Comparison of ENCODE assay signal across 13 mouse cellular contexts in the genomic region with DNA sequence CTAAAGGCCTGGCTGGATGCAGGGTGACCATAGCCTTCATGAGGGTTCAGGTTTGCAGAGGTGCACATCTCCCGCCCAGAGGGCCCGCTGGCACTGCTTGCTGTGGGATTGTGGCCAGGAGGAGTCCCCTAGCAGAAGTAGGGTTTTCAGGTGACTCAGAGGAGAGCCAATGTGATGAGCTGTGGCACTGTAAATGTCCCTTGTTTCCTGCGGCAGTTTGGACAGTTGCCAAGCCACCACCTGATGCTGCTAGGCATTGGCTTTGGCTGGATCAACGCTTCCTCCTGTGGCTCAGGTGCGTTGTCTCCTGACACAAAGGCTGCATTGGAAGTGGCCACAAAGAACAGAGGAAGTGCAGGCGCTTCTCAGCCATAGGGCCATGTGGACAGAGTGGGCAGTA. TPM values are rescaled to one million over a fixed set of nuclear protein-coding genes. Genes with fewer than 3 reads are reported as not detected.
DNase-seq lines count a peak whose midpoint lies in the region; ATAC-seq and TF ChIP-seq lines count a peak whose summit lies in the region.
"Had no signal": no experiment of that assay in that cellular context is flagged by ENCODE, and none has a peak within 500 bp of the region (broad histone marks: within the 10 kb centered on the region; RNA-seq: fewer than 3 reads in every experiment).

No protein-coding gene starts in this region.

- no peaks in the 10 kb centered on the region for H3K4me1 ChIP-seq in cortical plate, adult 2 months (ENCODE audit: control insufficient read depth, insufficient read depth, low read length)
- peaks cover 31% of the 10 kb centered on the region for H3K4me1 ChIP-seq in small intestine, adult 2 months (ENCODE audit: control insufficient read depth, insufficient read depth, insufficient read length, low read length)

- no peaks in the 10 kb centered on the region for H3K27me3 ChIP-seq in small intestine, adult 2 months (ENCODE audit: control insufficient read depth, insufficient read depth, low read length)

- H3K36me3 ChIP-seq in small intestine, adult 2 months (ENCODE audit: control insufficient read depth, insufficient read depth, low read length), result peaks cover 3% of the 10 kb centered on the region; the same call in 1 of the 2 replicates
- H3K36me3 ChIP-seq: midbrain, embryonic 13.5 days had no signal

- no peak for ATAC-seq in cerebellum, adult (ENCODE audit: insufficient number of reproducible peaks, low FRiP score, low TSS enrichment)
- no peak for ATAC-seq in activated CD4-positive, CD25-positive, alpha-beta regulatory T cell, adult 4 months
- ATAC-seq: inflammation-experienced regulatory T-cells, adult 6 months; midbrain, embryonic 13.5 days had no signal

- TF ChIP-seq POLR2A in cortical plate, adult 2 months (IDR thresholded peaks at IDR 0.05; ENCODE audit: extremely low read depth, insufficient read depth, low read length), result no peak
- TF ChIP-seq POLR2A in small intestine, adult 2 months (IDR thresholded peaks at IDR 0.05; ENCODE audit: low read depth, low read length), result no peak

- WGBS in small intestine, adult 2 months, result 23% methylated on average over 6 of the region's 6 CpGs

- H3K4me3 ChIP-seq in layer of hippocampus, adult 2 months, result no peak overlapping the region
- no peak overlapping the region for H3K4me3 ChIP-seq in cortical plate, adult 2 months (ENCODE audit: insufficient read depth, low read length)
- H3K4me3 ChIP-seq in small intestine, adult 2 months (ENCODE audit: low read depth, low read length), result no peak overlapping the region
- H3K4me3 ChIP-seq: midbrain, embryonic 13.5 days had no signal

- peak; percentile 50 to 54 for DNase-seq in cerebellum, postnatal 10 days
- no peak for DNase-seq in layer of hippocampus, adult 2 months (ENCODE audit: low spot score in 2 of 2)
- DNase-seq in layer of hippocampus, adult 9-10 months (ENCODE audit: low spot score), result no peak
- DNase-seq in c-Kit-positive CD71-positive TER-119-positive erythroid progenitor cells, embryonic 14.5 days (ENCODE audit: low spot score), result no peak
- DNase-seq: heart, postnatal 14 days; lung, postnatal 36 days; thymus, postnatal 14 days had no signal

- no peak for TF ChIP-seq CTCF in layer of hippocampus, adult 2 months (conservative IDR thresholded peaks at IDR 0.05)
- no peak for TF ChIP-seq CTCF in cortical plate, adult 2 months (IDR thresholded peaks at IDR 0.05; ENCODE audit: extremely low read depth, insufficient read depth, low read length)
- no peak for TF ChIP-seq CTCF in small intestine, adult 2 months (IDR thresholded peaks at IDR 0.05; ENCODE audit: extremely low read depth, insufficient read length, insufficient replicate concordance, low read depth, low read length)

- peak overlapping the region; percentile 69 for H3K27ac ChIP-seq in layer of hippocampus, adult 2 months
- peak overlapping the region; percentile 92; the same call in 1 of the 2 replicates for H3K27ac ChIP-seq in cortical plate, adult 2 months (ENCODE audit: insufficient read depth, low read length)
- H3K27ac ChIP-seq in small intestine, adult 2 months (ENCODE audit: insufficient read depth, low read depth, low read length), result peak overlapping the region; percentile 24
- H3K27ac ChIP-seq: midbrain, embryonic 13.5 days had no signal

RNA-seq across cellular contexts. Expression of gene Rhpn2, which starts 7.3 kb away (rescaled TPM):
- 1 to 10 TPM; 4.3 to 5.9 TPM for total RNA-seq in layer of hippocampus, adult 2 months (2021)
- polyA plus RNA-seq in cortical plate, adult 2 months (2012; rRNA removed), result 5.6 and 5.8 TPM in 2 replicates
- 14.6 and 46.0 TPM in 2 replicates for polyA plus RNA-seq in small intestine, adult 2 months (2012; rRNA removed)
- polyA plus RNA-seq in activated CD4-positive, CD25-positive, alpha-beta regulatory T cell, adult 4 months (2017; shearing (Covaris generic)), result under 1 TPM; 0.29 to 0.36 TPM

RNA-seq across cellular contexts. Expression of gene Gpatch1, which starts 23.0 kb away (rescaled TPM):
- total RNA-seq in layer of hippocampus, adult 2 months (2021), result 10 to 100 TPM; 27.5 to 29.4 TPM
- 21.7 and 24.1 TPM in 2 replicates for polyA plus RNA-seq in cortical plate, adult 2 months (2012; rRNA removed)
- polyA plus RNA-seq in small intestine, adult 2 months (2012; rRNA removed), result 0.89 and 2.2 TPM in 2 replicates
- 10 to 100 TPM; 20.9 to 25.5 TPM for polyA plus RNA-seq in activated CD4-positive, CD25-positive, alpha-beta regulatory T cell, adult 4 months (2017; shearing (Covaris generic))

RNA-seq across cellular contexts. Expression of gene Faap24, which starts 55.4 kb away (rescaled TPM):
- 1 to 10 TPM; 5.6 to 6.1 TPM for total RNA-seq in layer of hippocampus, adult 2 months (2021)
- 5.7 and 6.3 TPM in 2 replicates for polyA plus RNA-seq in cortical plate, adult 2 months (2012; rRNA removed)
- polyA plus RNA-seq in small intestine, adult 2 months (2012; rRNA removed), result 1.8 and 3.9 TPM in 2 replicates
- 10 to 100 TPM; 28.4 to 33.7 TPM for polyA plus RNA-seq in activated CD4-positive, CD25-positive, alpha-beta regulatory T cell, adult 4 months (2017; shearing (Covaris generic))

RNA-seq across cellular contexts. Expression of gene Cep89, which starts 55.6 kb away (rescaled TPM):
- 10 to 100 TPM; 18.6 to 22.1 TPM for total RNA-seq in layer of hippocampus, adult 2 months (2021)
- polyA plus RNA-seq in cortical plate, adult 2 months (2012; rRNA removed), result 27.9 and 29.6 TPM in 2 replicates
- 4.4 and 10.1 TPM in 2 replicates for polyA plus RNA-seq in small intestine, adult 2 months (2012; rRNA removed)
- 10 to 100 TPM; 11.8 to 15.1 TPM for polyA plus RNA-seq in activated CD4-positive, CD25-positive, alpha-beta regulatory T cell, adult 4 months (2017; shearing (Covaris generic))

Comparison
In these comparisons a context has a peak if more than half of its experiments do, and no peak if none do; other contexts are left out.
1. DNase-seq: peak in cerebellum, postnatal 10 days (2 of 2); none in layer of hippocampus, adult 2 months (0 of 2), layer of hippocampus, adult 9-10 months (single experiment) and c-Kit-positive CD71-positive TER-119-positive erythroid progenitor cells, embryonic 14.5 days (single experiment).
2. H3K27ac ChIP-seq: peak in every context shown above with its lines; median percentile 92 in cortical plate, adult 2 months; 69 in layer of hippocampus, adult 2 months; 24 in small intestine, adult 2 months.